Mouse (Mus musculus) ES-Bruce4 (cell line): ENCODE data around the gene Fgf13. TPM values are rescaled to one million over a fixed set of nuclear protein-coding genes. Genes with fewer than 3 reads are reported as not detected.

Experiments
- H3K27ac ChIP-seq: 2 replicates; pipeline ENCODE4 v1.5.1; 2012; ENCODE audit warnings: low read length, inconsistent platforms; ENCODE audit not compliant: insufficient read depth
- H3K27me3 ChIP-seq: 2 replicates; pipeline ENCODE4 v1.6.1; 2012; ENCODE audit warnings: mild to moderate bottlenecking, low read length, inconsistent platforms; ENCODE audit not compliant: control insufficient read depth, poor library complexity, insufficient read depth, severe bottlenecking
- H3K36me3 ChIP-seq: 2 replicates; pipeline ENCODE4 v1.6.1; 2012; ENCODE audit warnings: inconsistent platforms, mild to moderate bottlenecking, low read length, moderate library complexity; ENCODE audit not compliant: control insufficient read depth, poor library complexity, insufficient read depth, severe bottlenecking
- H3K4me1 ChIP-seq: one replicate; pipeline ENCODE4 v1.8.1; 2011; ENCODE audit warnings: low read length; ENCODE audit not compliant: control insufficient read depth, insufficient read depth
- H3K4me3 ChIP-seq: 2 replicates; pipeline ENCODE4 v1.5.1; 2011; ENCODE audit warnings: low read depth, mild to moderate bottlenecking, low read length
- H3K9ac ChIP-seq: 2 replicates; pipeline ENCODE4 v1.6.1; 2012; ENCODE audit warnings: low read depth, mild to moderate bottlenecking, inconsistent platforms; ENCODE audit not compliant: poor library complexity, severe bottlenecking
- H3K9me3 ChIP-seq: replicated peaks from 2 replicates; pipeline ENCODE4 v1.6.1; 2012; ENCODE audit warnings: mild to moderate bottlenecking, low read length, inconsistent platforms; ENCODE audit not compliant: control insufficient read depth, poor library complexity, insufficient read depth, severe bottlenecking
- CTCF ChIP-seq: IDR thresholded peaks from one replicate; pipeline ENCODE4 v1.8.1; 2011; ENCODE audit warnings: low read depth, low read length
- EP300 ChIP-seq: IDR thresholded peaks from 2 replicates; pipeline ENCODE4 v1.6.1; 2011; ENCODE audit warnings: low read depth, low read length; ENCODE audit not compliant: insufficient read depth
- POLR2A ChIP-seq: IDR thresholded peaks from one replicate; pipeline ENCODE4 v1.8.1; 2011; ENCODE audit warnings: low read length; ENCODE audit not compliant: insufficient read depth
- polyA plus RNA-seq: library from polyadenylated mRNA; stranded (reverse); fragments of >200 nt; gene quantifications from 2 replicates; pipeline ENCODE4 v1.2.4, GENCODE M21; 2011; ENCODE audit warnings: low read depth; ENCODE audit not compliant: missing spikeins, insufficient read depth, insufficient read length

Gene Fgf13
- polyA plus RNA-seq, 1 experiment, result 4.5 TPM

DNA sequence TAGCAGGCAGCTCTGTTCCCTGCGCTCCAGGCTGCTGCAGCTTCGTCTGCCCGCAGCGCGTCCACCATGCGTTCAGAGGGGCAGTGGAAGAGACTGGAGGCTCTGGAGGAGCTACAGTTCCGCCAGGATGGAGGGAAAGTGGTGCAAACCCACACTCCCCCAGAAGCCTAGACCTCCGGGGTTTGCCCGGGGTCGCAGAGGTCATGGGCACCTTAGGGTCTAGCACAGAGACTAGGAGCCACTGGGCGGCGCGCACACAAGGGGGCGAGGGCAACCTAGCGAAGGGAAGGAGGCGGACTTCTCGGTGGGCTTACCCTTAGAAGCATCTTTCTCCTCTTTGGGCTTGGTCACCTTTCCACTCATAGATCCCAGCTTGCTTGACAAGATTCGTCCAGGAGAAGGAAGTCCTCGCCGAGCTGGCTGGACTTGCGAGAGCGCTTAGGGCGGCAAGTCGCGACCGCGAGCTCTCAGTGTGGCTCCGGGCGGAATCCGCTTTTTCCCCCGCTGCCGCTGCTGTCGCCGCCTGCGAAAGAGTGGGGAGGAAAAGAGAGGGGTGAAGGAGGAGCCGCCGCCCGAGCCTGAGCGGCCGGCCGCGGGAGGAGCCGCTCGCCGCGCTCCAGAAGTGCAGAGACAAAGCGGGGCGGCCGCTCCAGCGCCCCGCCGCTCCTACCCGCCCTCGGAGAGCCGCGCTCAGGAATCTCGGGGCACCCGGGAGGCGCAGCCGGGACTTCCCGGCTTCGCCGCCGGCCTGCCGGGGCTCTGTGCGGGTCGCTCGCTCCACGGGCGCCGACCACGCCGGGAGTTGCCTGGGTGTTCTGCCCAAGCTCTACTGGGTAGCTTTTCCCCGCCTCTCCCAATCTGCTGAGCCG lies 811 bp downstream of the Fgf13 start:
- Histone ChIP-seq H3K4me3 (peak overlapping the region; percentile 39), H3K9ac (peak overlapping the region; percentile 62; the same call in 1 of the 2 replicates), H3K27ac (no peak overlapping the region), H3K9me3 (no peaks in the 10 kb centered on the region), H3K4me1 (no peaks in the 10 kb centered on the region), H3K36me3 (no peaks in the 10 kb centered on the region), H3K27me3 (0 out of 2 replicates have a peak, but pooled peaks cover 2% of the 10 kb centered on the region)
- TF ChIP-seq EP300, result no peak

DNA sequence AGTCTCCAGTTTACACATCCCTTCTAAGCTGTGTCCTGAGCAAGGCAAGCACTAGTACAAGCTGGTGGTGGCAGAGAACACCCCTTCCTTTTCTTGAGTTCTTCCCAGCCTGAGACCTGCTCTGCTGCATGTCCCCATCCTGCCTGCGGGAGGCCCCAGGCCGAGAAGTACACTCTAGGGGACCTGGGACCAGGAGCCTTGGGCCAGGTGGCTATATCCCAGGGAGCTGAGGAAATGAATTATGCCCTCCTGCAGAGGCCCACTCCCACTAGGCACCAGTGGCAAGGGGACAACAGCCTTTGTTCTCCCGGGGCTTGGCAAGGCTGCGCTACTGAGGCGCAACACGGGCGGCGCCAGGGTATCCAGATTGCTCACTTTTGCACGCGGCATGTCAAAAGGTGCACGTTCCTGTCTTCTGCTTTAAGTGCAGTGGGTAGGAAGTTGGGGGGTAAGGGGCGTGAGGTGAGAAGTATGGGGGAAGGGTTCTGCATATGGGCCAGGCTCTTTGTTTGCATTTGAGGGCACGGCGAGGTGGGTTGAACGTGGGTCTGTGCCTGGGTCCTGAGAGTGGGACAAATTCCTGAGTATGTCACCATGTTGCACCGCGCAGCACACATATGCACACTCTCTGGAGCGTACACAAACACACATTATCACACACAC lies 1.7 kb downstream of the Fgf13 start:
- Histone ChIP-seq H3K4me1 (no peaks in the 10 kb centered on the region), H3K9ac (no peak overlapping the region), H3K27me3 (0 out of 2 replicates have a peak, but pooled peaks cover 2% of the 10 kb centered on the region), H3K9me3 (no peaks in the 10 kb centered on the region), H3K27ac (no peak overlapping the region), H3K4me3 (no peak overlapping the region), H3K36me3 (no peaks in the 10 kb centered on the region)
- TF ChIP-seq POLR2A (no peak), EP300 (no peak), CTCF (no peak)

DNA sequence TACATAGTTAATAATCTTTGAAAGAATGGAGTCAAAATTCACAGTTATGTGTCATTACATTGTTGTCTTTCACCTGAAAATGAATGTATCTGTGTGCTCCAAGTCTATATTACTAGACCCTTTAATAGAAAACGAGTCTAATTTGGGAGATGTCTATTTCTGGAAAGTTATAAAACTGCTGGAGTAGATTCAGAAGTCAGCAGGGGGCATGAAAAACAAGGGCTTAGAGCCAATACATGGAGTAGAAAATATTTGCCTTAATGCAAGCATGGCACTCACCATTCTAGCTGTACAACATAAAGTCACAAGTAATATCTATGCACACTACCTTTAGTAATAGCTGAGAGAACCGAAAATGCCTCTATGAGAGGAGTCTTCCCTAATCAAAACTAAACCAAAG lies 19.9 kb downstream of the Fgf13 start:
- Histone ChIP-seq H3K27me3 (no peaks in the 10 kb centered on the region), H3K4me1 (no peaks in the 10 kb centered on the region), H3K4me3 (no peak overlapping the region), H3K36me3 (no peaks in the 10 kb centered on the region), H3K27ac (no peak overlapping the region), H3K9me3 (no peaks in the 10 kb centered on the region), H3K9ac (no peak overlapping the region)
- TF ChIP-seq POLR2A, result no peak
- no peak for TF ChIP-seq CTCF
- no peak for TF ChIP-seq EP300

DNA sequence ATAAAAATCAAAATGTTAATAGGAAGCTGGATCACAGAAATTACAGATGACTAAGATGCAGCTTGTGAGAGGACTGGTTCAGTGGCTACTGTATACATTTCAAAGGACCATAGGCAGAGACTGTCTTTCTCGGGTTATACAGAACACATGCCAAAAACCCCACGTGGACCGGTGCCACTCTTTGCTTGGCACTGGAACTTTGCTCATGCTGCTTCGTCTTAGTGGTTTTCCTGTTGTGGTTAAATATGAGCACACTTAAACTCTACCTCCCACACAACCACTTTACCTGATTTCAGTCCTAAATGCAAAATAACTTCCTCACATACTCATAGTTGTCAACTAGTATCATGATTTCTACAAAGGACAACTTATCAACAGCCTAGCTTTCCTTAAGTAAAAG lies 59.6 kb downstream of the Fgf13 start:
- Histone ChIP-seq H3K27ac (no peak overlapping the region), H3K9me3 (no peaks in the 10 kb centered on the region), H3K27me3 (no peaks in the 10 kb centered on the region), H3K9ac (no peak overlapping the region), H3K4me1 (no peaks in the 10 kb centered on the region), H3K4me3 (no peak overlapping the region), H3K36me3 (no peaks in the 10 kb centered on the region)
- TF ChIP-seq POLR2A (no peak), EP300 (no peak), CTCF (no peak)

DNA sequence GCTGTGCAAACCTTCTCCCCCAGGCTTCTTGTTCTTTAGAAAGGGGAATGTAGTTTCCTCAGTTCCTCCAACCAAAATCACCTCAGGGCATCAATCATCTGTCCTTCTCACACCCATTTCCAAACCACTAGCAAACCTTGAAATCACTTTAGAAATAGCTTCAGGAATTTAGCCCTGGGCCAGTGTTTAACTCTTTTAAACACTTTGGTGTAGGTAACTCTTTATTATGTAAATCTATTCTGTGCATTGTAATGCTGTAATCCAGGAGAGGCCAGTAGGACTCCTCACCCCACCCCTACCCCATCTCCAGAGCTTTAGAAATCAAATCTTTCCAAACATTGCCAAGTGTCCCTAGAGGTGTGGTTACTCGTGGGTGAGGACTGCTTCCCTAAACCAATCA lies 74.5 kb downstream of the Fgf13 start:
- H3K27me3 ChIP-seq, result no peaks in the 10 kb centered on the region
- peaks cover 2% of the 10 kb centered on the region for H3K4me1 ChIP-seq
- no peaks in the 10 kb centered on the region for H3K36me3 ChIP-seq
- no peak overlapping the region for H3K27ac ChIP-seq
- H3K9me3 ChIP-seq, result no peaks in the 10 kb centered on the region
- H3K9ac ChIP-seq, result no peak overlapping the region
- H3K4me3 ChIP-seq, result no peak overlapping the region
- TF ChIP-seq POLR2A (no peak), EP300 (no peak), CTCF (no peak)

DNA sequence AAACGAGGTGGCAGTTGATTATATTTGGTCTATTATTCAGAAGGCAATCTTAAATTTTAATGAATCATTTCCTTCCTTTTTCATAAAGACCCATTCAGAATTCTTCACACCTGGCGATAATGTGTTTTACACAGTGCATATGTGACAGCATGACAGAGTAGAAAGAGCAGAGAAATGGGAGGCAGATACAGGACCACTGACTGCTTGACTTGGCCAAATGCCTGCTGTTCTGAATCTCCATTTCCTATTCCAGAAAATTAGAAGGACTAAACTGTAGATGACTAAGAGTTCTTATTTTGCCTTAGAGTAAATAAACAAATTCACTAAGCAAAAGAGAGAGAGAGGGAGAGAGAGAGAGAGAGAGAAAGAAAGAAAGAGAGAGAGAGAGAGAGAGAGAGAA lies 82.4 kb downstream of the Fgf13 start:
- Histone ChIP-seq H3K9ac (no peak overlapping the region), H3K27ac (no peak overlapping the region), H3K4me3 (no peak overlapping the region), H3K9me3 (no peaks in the 10 kb centered on the region), H3K4me1 (no peaks in the 10 kb centered on the region), H3K36me3 (no peaks in the 10 kb centered on the region), H3K27me3 (no peaks in the 10 kb centered on the region)
- TF ChIP-seq EP300 (no peak), POLR2A (no peak), CTCF (no peak)
